Mouse (Mus musculus): ENCODE results near the gene Klhl36. TPM values are rescaled to one million over a fixed set of nuclear protein-coding genes. Genes with fewer than 3 reads are reported as not detected.
"Not testable (repeated sequence)": the region's sequence is repeated elsewhere in the genome, so short reads cannot be mapped to it uniquely, and the experiment has no call there.

Klhl36 gene
- total RNA-seq, 2 experiments from 2014 or later: 4.9 to 5.8 TPM

- no peak for DNase-seq (ENCODE audit: low spot score in 2 of 2)
These were observed 29.1 kb upstream of the Klhl36 start for GRCm38 (mm10) chr8:119832931-119833330.

DNA sequence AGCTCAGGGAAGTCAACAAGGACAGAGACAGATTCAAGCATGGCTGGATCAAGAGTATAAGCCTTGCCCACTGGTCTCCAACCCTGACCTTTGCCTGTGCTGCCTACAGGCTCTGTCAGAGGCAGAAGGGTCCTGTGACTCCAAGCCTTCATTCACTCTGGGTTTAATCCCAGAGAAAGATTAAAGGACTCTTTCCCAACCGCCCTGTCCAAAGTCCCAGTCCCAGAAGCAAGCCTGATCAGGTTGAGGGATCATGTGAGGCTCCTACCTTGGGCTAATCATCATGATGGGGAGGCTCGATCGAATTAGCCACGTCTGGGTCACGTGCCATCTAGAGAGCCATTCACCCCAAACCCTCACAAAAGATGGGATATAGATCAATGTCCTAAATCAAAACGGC, 27.4 kb upstream of the Klhl36 start:
- DNase-seq (ENCODE audit: low spot score in 2 of 2): no peak

DNA sequence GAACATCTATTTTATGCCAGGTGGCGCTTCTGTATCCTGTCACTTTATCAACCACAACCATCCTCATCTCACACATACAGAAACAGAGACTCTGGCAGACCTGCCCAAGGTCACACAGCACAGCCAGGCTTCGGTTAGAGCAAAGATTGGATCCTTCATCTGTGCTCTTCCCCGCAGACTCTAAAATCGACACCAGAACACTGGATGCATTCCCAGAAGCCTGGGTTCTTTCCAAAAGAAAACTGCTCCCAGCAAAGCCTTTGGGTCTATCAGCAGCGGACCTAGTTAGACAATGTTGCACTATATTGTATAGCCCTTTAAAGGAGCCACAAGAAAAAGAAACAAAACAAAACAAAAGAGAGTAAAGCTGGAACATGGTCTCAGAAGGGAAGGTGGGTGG, 26.8 kb upstream of the Klhl36 start:
- DNase-seq (ENCODE audit: low spot score in 2 of 2): no peak

DNA sequence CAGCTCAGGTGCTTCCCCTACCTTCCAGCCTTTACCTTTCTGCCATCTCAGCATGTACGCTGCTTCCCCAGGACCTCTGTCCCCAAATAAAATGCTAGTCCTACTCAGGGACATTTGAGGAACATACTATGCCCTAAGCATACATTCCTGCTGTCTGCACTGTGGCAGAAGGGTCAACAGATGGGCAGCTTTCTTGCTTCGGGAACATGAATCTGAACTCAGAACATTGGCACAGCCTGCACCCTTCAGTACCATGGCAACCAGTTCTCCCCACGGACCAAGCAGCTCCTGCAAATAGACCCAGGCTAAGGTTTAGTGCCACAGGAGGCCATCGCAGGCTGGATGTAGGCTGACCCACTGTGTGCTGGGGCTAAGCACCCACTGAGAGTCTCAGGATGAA, 25.2 kb upstream of the Klhl36 start:
- no peak for DNase-seq (ENCODE audit: low spot score in 2 of 2)

DNA sequence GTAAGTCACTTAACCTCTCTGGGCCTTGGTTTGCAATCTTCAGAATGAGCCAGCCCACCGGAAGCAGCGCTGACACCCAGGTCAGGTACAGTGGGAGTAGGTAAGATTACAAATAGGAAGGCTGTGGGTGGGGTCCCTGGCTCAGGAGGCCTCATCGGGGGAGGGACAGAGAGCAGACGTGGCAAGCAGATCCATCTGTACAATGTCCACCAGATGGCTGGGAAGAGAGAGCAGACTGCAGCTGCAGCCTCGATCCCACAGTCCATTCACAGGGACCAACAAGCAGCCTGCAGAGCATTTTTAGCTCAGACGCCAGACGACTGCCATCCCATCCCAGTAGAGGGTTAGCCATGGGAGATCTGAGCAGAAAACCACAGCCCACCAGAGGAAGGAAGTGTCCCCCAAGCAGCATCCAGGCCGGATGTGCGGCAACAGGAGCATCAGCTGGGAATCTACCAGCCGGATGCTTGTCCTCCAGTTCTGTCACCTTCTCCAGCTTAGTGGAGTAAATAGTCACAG, 24.5 kb upstream of the Klhl36 start:
- DNase-seq (ENCODE audit: low spot score in 2 of 2): no peak

DNA sequence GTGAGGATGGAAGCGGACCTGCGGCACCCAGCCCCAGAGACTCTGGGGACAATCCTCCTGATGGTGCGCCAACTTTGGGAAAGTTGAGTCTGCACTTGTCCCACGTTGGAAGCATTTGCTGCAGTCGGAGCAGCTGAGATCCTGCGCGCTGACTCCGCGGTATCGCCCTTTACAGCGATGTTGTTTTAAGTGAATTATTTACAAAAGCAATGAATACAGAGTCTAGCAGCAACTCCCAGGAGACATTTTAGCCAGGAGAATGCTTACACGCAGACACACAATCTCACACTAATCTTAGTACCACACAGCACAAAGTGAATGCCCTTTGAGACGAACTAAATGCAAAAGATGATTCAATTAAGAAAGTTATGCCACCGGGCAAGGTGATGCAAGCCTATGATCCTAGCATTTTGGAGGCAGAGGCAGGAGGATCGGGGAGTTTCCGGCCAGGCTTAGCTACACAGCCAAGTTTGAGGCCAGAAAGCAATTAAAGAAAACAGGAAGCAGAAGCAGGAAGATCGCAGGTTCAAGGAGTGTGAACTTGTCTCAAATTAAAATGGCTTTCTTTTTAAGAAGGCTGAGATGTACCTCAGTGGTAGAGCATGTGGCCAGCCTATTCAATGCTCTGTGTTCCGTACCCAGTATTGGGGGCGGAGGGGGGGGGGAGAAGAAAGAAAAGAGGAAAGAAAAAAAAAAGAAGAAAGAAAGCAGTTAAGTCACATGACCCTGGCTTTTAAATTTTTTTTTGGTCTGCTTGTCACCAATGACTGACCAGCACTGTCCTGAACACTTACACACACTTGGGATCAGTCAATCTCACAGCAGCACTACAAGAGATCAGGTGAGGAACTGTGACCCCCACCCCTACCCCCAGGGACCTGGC, 23.7 kb upstream of the Klhl36 start:
- DNase-seq (ENCODE audit: low spot score in 2 of 2): no peak

GRCm38 (mm10) chr8:119838983-119839340, 23.1 kb upstream of the Klhl36 start:
- no peak for DNase-seq (ENCODE audit: low spot score in 2 of 2)

- no peak for DNase-seq (ENCODE audit: low spot score in 2 of 2)
These were observed 22.5 kb upstream of the Klhl36 start for GRCm38 (mm10) chr8:119839419-119840021.

GRCm38 (mm10) chr8:119840275-119840808, 21.7 kb upstream of the Klhl36 start, which contains the start of gene Cotl1:
Gene Cotl1 (minus strand): TSS chr8:119840544.
- DNase-seq (ENCODE audit: low spot score in 2 of 2): peak; percentile 98 to 99

GRCm38 (mm10) chr8:119840905-119841411, 21.1 kb upstream of the Klhl36 start:
- DNase-seq (ENCODE audit: low spot score in 2 of 2): no peak

GRCm38 (mm10) chr8:119843444-119843843, 18.6 kb upstream of the Klhl36 start:
- DNase-seq (ENCODE audit: low spot score in 2 of 2): peak; percentile 73 to 75

DNA sequence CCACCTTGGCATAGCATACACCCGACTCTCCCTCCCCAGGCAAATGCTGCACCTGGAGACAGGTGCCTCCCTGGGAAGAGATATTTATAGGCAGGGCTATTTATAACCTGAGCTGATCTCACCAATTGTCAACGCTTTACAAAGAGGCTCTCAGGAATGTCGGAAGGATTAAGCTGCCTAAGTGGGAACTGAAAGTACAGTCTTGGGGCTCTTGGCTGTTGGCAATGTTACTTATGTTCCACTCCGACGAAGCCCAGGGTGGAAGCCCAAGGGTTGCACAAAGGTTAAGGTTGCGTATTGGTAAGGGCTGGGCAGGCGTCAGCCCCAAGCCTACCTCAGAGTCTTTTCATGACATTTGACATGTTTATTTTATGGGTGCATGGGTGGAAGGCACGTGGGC, 17.5 kb upstream of the Klhl36 start:
- DNase-seq (ENCODE audit: low spot score in 2 of 2): no peak

- DNase-seq (ENCODE audit: low spot score in 2 of 2): not testable (repeated sequence)
These were observed 16.3 kb upstream of the Klhl36 start for GRCm38 (mm10) chr8:119845741-119846140.

DNA sequence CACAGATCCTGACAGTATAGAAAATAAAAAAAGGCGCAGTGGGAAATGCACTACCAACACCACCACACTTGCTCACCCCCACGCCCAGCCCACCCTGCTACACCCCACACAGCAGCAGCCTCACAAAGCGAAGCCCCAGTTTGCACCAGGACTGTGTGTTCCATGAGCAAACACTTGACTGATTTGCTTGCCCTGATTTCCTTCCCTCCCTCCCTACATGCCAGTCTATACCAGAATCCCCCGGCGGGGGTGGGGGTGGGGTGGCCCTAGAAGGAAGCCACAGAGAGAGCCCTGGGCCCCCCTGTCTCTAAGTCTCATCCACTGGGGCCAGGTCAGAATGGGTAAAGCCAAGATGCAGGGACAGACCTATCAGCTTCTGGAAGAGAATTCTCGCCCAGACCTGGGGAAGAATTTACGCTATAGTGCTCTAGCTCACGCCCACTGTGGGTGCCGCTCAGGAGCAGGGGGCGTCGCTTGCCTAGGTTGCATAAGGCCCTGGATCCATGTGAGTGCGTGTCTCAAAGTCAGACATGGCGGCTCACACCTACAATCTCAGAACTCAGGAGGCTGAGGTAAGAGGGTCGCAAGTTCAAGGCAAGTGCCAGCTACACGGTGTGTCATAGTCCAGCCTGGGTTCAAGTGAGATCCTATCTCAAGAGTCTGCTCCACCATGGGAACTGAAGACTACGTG, 14.7 kb upstream of the Klhl36 start:
- no peak for DNase-seq (ENCODE audit: low spot score in 2 of 2)

- no peak for DNase-seq (ENCODE audit: low spot score in 2 of 2)
These were observed 8.5 kb upstream of the Klhl36 start for GRCm38 (mm10) chr8:119853521-119853920.

DNA sequence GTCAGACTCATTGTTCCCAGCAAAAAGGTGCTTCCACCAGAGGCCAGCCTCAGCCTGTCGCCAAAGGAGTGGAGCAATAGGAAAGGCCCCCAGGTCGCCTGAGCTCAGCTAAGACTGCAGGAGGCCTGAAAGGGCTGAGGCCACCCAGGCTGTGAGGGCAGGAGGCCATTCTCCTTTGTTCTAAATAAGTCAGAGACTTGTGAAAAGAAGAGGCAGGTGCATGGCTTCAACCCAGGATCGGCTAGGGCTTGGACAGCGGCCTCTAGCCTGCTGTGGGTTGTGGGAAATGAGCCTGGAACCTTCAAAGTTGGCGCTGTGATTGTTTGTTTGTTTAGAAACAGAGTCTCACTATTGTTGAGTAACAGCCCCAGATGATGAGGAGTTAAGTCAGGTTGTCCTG, 8.0 kb upstream of the Klhl36 start:
- DNase-seq (ENCODE audit: low spot score in 2 of 2): no peak

- DNase-seq (ENCODE audit: low spot score in 2 of 2): no peak
These were observed 6.4 kb upstream of the Klhl36 start for GRCm38 (mm10) chr8:119855656-119856055.

- no peak for DNase-seq (ENCODE audit: low spot score in 2 of 2)
These were observed 4.3 kb upstream of the Klhl36 start for GRCm38 (mm10) chr8:119857767-119858166.

DNA sequence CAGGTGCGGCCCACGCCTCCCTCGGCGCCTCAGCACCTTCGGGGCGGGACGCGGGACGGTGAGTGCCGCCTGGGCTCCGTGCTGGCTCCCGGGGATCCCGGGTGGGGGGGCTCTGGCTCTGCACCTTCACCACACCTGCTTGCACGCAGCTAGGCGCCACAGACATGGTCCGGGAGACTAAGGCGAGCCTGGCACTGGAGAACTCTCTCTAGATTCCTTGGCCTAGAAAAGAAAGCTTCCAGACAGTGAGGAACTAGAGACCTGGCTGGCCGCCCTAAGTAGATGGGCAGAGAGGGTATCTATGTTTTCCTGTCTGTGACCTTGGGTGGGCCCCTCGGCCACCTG, 296 bp downstream of the Klhl36 start:
- DNase-seq (ENCODE audit: low spot score in 2 of 2): no peak

GRCm38 (mm10) chr8:119862749-119863148, 683 bp downstream of the Klhl36 start:
- no peak for DNase-seq (ENCODE audit: low spot score in 2 of 2)

- DNase-seq (ENCODE audit: low spot score in 2 of 2): no peak
These were observed 7.5 kb downstream of the Klhl36 start for GRCm38 (mm10) chr8:119869616-119870015.

All from adrenal gland, adult 18-20 months (tissue).